Mouse (Mus musculus) thymus, postnatal 36 days (tissue): ENCODE data around the gene Pih1d3.
A peak's percentile ranks its signal among the peaks of the same experiment; 100 is the strongest.

ENCODE experiments used
- DNase-seq, 2 experiments: peaks; one replicate each; pipeline ENCODE4 v3.0.0; 2022; ENCODE audit warnings: mixed read lengths in 2 of 2

Gene Pih1d3

DNA sequence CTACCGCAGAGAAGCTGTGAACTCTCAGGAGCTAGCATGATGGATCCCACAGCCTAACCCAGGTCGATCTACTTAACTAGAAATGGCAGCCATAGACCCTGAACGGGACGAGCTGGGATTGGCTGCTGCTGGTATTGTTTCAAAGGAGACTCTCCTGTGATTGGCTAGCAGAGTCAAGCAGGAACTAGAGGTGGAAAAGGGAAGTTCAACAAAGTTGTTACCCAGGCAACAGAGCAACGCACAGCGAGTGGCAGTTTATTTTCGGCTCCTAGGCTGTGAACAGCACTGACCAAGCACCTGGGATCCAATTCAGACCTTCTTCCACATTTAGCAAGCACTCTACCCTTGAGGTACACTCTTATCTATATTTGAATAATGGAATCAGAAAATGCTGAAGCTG is at the start of gene Pih1d3, which contains the start of gene 4931428L18Rik:
Gene Pih1d3 (plus strand): TSS at position 275 of the 400 bp plus-strand sequence.
Gene 4931428L18Rik (minus strand): TSS at position 121 of the 400 bp plus-strand sequence.
- peak; percentile 8 to 32 for DNase-seq

DNA sequence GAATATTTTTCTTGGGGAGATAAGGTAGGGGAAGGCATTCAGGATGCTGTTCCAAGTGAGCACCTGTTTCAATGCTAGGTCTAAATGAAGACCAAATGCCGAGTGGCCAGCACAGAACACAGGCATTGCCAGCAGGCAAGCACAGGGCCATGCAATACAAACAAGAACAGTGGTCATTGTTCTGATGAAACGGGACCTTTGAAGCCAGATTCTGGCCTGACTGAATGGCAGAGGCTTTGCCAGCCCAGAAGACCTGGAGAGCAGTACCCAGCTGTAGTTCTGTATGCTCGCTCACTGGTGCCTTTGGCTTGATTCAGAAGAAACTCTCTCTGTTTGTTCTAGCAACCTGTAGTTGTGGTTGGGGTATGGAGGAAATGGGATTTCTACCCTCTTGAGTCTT is 47.2 kb upstream of the Pih1d3 start:
- DNase-seq: no peak

GRCm38 (mm10) chr1:31176101-31176500 is 46.5 kb upstream of the Pih1d3 start, which contains the start of gene Lgsn:
Gene Lgsn, plus strand, starts transcription at chr1:31176401.
- DNase-seq: no peak

DNA sequence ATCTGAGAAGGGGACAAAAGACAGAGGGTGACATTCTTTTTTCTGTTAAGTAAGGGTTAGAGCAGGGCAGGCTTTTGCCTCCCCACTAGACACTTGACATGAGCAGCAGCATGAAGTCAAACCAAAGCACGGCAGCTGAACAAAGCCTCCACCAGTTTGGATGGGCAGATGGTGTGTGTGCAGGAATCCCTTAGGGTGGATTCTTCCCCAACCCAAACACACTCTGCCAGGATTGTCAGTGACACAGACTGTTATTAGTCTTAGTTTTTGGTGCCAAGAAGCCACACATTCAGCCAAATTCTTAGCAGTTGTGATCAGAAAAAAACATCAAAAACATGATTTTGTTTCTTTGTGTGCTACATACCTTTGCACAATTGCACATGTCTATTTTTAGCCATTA is 44.4 kb upstream of the Pih1d3 start:
- DNase-seq: no peak

GRCm38 (mm10) chr1:31190237-31190866 is 32.3 kb upstream of the Pih1d3 start:
- no peak for DNase-seq

GRCm38 (mm10) chr1:31195633-31196032 is 27.0 kb upstream of the Pih1d3 start:
- no peak for DNase-seq

DNA sequence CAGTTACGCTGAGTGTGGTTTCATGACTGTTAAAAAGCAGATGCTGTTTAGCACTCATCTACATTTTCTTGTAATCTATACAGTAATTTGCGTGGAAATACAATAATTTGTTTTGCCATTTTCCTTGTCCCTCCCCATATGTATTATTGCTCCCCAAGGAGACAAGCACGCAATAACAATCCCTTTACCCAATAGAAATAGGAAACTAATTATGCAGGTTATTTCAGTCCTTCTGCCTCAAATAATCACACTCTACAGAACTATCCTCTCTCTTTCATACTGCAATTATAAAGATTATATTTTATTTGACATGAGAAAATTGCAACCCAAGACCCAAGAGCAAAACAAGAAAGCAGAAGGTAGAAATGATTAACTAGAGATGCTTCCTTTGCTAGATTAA is 25.7 kb upstream of the Pih1d3 start:
- no peak for DNase-seq

- no peak for DNase-seq
These were observed 18.9 kb upstream of the Pih1d3 start for GRCm38 (mm10) chr1:31203771-31204170.

GRCm38 (mm10) chr1:31205346-31205745 is 17.3 kb upstream of the Pih1d3 start:
- DNase-seq: no peak

DNA sequence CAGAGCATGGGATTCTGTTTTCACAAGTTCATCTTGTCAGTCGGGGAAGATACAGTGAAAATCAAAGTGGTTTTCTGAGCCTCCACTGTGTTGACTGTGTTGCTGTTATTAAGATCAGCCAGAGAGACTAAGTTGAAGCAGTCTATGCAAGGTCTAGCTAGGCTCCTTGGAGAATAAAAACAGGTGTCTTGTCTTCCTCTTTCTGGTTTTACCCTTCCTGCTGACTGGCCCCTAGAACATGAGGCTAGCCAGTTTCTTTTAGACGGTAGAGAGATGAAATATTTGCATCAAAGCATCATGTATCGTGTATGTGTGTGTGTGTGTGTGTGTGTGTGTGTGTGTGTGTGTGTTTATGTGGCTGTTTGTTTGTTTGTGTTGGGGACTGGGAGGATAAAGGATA is 16.9 kb upstream of the Pih1d3 start:
- DNase-seq: no peak

- no peak for DNase-seq
These were observed 12.5 kb upstream of the Pih1d3 start for GRCm38 (mm10) chr1:31210144-31210543.

GRCm38 (mm10) chr1:31214831-31215230 is 7.8 kb upstream of the Pih1d3 start:
- no peak for DNase-seq

DNA sequence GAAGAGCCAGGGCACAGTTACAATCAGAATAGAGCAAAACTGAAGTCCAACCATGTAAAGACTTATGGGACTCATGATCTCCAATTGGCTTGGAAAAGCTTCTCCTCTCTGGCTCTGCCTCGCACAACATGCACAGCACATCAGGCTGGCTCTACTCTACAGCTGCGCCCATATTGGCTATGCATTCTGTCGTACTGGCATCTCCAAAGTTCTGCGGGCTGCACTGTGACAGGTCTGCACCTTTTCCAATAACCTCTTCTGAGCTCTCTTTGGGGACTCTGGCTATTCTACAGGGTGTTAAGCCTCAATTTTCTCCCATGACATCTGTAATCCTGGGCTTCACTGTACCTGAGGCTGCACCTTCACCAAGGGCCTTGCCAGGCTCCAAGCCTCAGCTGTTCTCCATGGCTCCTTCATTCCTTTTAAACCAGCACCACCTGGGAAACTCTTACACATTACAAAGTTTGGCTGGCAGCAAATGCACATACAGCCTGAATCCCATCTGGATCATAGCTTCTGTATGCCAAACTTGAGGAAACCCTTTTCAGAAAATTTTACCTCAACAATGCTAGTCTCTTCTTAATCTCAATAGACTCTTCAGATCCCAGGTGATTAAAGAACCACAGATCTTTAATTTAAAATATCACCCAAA is 1.9 kb upstream of the Pih1d3 start:
- no peak for DNase-seq

- DNase-seq: no peak
These were observed 10.8 kb downstream of the Pih1d3 start for GRCm38 (mm10) chr1:31233319-31234036.

DNA sequence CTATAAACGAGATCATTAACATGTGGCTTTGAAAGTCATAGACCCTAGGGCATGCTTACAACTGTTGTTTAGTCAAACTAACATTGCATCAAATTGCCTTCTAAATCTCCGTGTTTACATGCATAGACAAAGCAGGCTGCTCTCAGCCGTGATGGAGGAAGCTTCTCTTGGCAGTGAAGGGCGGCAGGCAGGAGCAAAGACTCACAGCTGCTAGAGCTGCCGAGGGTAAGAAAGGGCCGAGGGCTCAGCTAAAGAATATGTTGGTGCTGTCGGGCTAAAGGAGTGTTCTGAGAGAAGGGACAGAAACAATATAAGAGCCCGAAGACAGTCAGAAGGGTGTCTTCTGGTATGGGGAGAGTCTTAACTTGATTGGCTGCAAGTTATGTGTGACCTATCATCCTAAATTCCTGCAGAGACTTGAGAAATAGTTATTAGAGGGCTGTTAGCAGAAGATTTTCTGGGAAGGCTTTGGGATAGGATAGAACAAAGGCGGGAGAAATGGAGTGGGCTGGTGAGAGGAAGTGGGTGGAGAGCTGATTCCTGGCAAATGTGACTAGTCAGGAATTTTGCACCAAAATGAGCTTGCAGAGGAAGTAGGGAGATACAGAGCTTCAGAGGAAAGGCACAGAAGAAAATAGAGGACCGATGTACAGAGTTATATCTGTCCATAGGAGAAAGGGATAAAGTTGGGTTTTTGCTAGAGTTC is 37.7 kb downstream of the Pih1d3 start:
- DNase-seq: no peak
